Mouse (Mus musculus) kidney, postnatal 0 days (tissue): ENCODE measurements at regions not wholly inside any gene's neighbourhood (a gene's known extent, or its start where the extent isn't known, plus 50 kb on each side); places are given as distances from the start of the nearest gene placed in this dataset.

Source experiments
- ATAC-seq: fragments of 200-750 bp; cut with Nextera tagmentation; replicated peaks from 2 replicates; pipeline ENCODE4 v1.8.0; 2017; ENCODE audit warnings: low read depth, moderate number of reproducible peaks, moderate TSS enrichment, moderate library complexity; ENCODE audit not compliant: low FRiP score
- DNase-seq: peaks from one replicate; pipeline ENCODE4 v3.0.0-alpha.2; 2016; ENCODE audit warnings: low spot score
- H3K27ac ChIP-seq: fragments of 300-500 bp; sonication (generic); 2 replicates; pipeline ENCODE4 v1.5.1; 2014; ENCODE audit warnings: mild to moderate bottlenecking
- H3K27me3 ChIP-seq: fragments of 300-500 bp; sonication (generic); 2 replicates; pipeline ENCODE4 v1.6.1; 2014; ENCODE audit warnings: low read length, mixed read lengths; ENCODE audit not compliant: insufficient read depth
- H3K36me3 ChIP-seq: fragments of 300-500 bp; sonication (generic); 2 replicates; pipeline ENCODE4 v1.6.1; 2014; ENCODE audit warnings: low read length, mixed read lengths; ENCODE audit not compliant: insufficient read depth
- H3K4me1 ChIP-seq: fragments of 300-500 bp; sonication (generic); replicated peaks from 2 replicates; pipeline ENCODE4 v1.6.1; 2014; ENCODE audit warnings: antibody characterized with exemption, low read length, mixed read lengths; ENCODE audit not compliant: insufficient read depth
- H3K4me2 ChIP-seq: fragments of 300-500 bp; sonication (generic); 2 replicates; pipeline ENCODE4 v1.6.1; 2014; ENCODE audit warnings: mild to moderate bottlenecking, low read length, moderate library complexity, mixed read lengths
- H3K4me3 ChIP-seq: fragments of 300-500 bp; sonication (generic); replicated peaks from 2 replicates; pipeline ENCODE4 v1.5.1; 2014; ENCODE audit warnings: low read depth, low read length
- H3K9ac ChIP-seq: fragments of 300-500 bp; sonication (generic); 2 replicates; pipeline ENCODE4 v1.6.1; 2014; ENCODE audit warnings: low read depth, low read length
- H3K9me3 ChIP-seq: fragments of 300-500 bp; sonication (generic); replicated peaks from 2 replicates; pipeline ENCODE4 v1.6.1; 2016; ENCODE audit warnings: low read length, inconsistent platforms, mixed read lengths
- CTCF ChIP-seq: IDR thresholded peaks from 2 replicates; pipeline ENCODE4 v1.5.1; 2016; ENCODE audit warnings: antibody characterized with exemption, low read depth, mild to moderate bottlenecking, moderate library complexity
- WGBS: fragments of 180-500 bp; shearing (Covaris S2); extraction: QIAGEN DNeasy Blood & Tissue Kit; methylation state at CpG from one replicate; pipeline ENCODE4 v1.1.7; 2014; 5-methylcytosine and 5-hydroxymethylcytosine counted together

- ATAC-seq (no peak), DNase-seq (no peak)
- Histone ChIP-seq H3K4me1 (no peaks in the 10 kb centered on the region), H3K27ac (no peak overlapping the region), H3K9ac (no peak overlapping the region), H3K36me3 (no peaks in the 10 kb centered on the region), H3K9me3 (no peaks in the 10 kb centered on the region), H3K4me2 (no peak overlapping the region), H3K27me3 (no peaks in the 10 kb centered on the region), H3K4me3 (no peak overlapping the region)
- no peak for TF ChIP-seq CTCF
- WGBS: 76% methylated on average over 2 of the region's 2 CpGs
Measured at GRCm38 (mm10) chr3:120920351-120920750, 251.1 kb downstream of the Rwdd3 start.

- TF ChIP-seq CTCF: no peak
- H3K4me1 ChIP-seq: no peaks in the 10 kb centered on the region
- no peak overlapping the region for H3K27ac ChIP-seq
- H3K27me3 ChIP-seq: no peaks in the 10 kb centered on the region
- no peak overlapping the region for H3K4me3 ChIP-seq
- WGBS: 83% methylated on average over 5 of the region's 5 CpGs
- no peak overlapping the region for H3K4me2 ChIP-seq
- H3K9ac ChIP-seq: no peak overlapping the region
- DNase-seq (no peak), ATAC-seq (no peak)
- H3K9me3 ChIP-seq: no peaks in the 10 kb centered on the region
- H3K36me3 ChIP-seq: no peaks in the 10 kb centered on the region
Measured at GRCm38 (mm10) chr3:120898931-120899330, 272.6 kb downstream of the Rwdd3 start.

- H3K36me3 ChIP-seq: no peaks in the 10 kb centered on the region
- TF ChIP-seq CTCF: no peak
- no peaks in the 10 kb centered on the region for H3K4me1 ChIP-seq
- H3K4me2 ChIP-seq: no peak overlapping the region
- H3K27ac ChIP-seq: no peak overlapping the region
- WGBS: 77% methylated on average over 9 of the region's 9 CpGs
- no peak for ATAC-seq
- H3K9ac ChIP-seq: no peak overlapping the region
- H3K9me3 ChIP-seq: no peaks in the 10 kb centered on the region
- H3K27me3 ChIP-seq: no peaks in the 10 kb centered on the region
- DNase-seq: no peak
- no peak overlapping the region for H3K4me3 ChIP-seq
Measured at GRCm38 (mm10) chr3:120898258-120898657, 273.2 kb downstream of the Rwdd3 start.

GRCm38 (mm10) chr3:120897758-120898157 is 273.7 kb downstream of the Rwdd3 start:
- no peak for TF ChIP-seq CTCF
- no peak for ATAC-seq
- 89% methylated on average over 9 of the region's 9 CpGs for WGBS

GRCm38 (mm10) chr3:120897221-120897620 is 274.3 kb downstream of the Rwdd3 start:
- ATAC-seq (no peak), DNase-seq (no peak)
- H3K36me3 ChIP-seq: no peaks in the 10 kb centered on the region

More at GRCm38 (mm10) chr3:120897758-120898157, 273.7 kb downstream of the Rwdd3 start:
- Histone ChIP-seq H3K9me3 (no peaks in the 10 kb centered on the region), H3K4me1 (no peaks in the 10 kb centered on the region), H3K27ac (no peak overlapping the region), H3K36me3 (no peaks in the 10 kb centered on the region), H3K9ac (no peak overlapping the region), H3K4me2 (no peak overlapping the region), H3K27me3 (no peaks in the 10 kb centered on the region), H3K4me3 (no peak overlapping the region)
- no peak for DNase-seq

GRCm38 (mm10) chr3:120886063-120886841 is 285.2 kb downstream of the Rwdd3 start:
- DNase-seq (no peak), ATAC-seq (no peak)
- H3K4me2 ChIP-seq: no peak overlapping the region

More at GRCm38 (mm10) chr3:120897221-120897620, 274.3 kb downstream of the Rwdd3 start:
- H3K27me3 ChIP-seq: no peaks in the 10 kb centered on the region
- H3K4me3 ChIP-seq: no peak overlapping the region
- no peak overlapping the region for H3K27ac ChIP-seq
- no peak overlapping the region for H3K4me2 ChIP-seq
- no peaks in the 10 kb centered on the region for H3K9me3 ChIP-seq
- no peak for TF ChIP-seq CTCF
- 93% methylated on average over 12 of the region's 12 CpGs for WGBS
- no peak overlapping the region for H3K9ac ChIP-seq
- H3K4me1 ChIP-seq: no peaks in the 10 kb centered on the region

GRCm38 (mm10) chr3:120885401-120885800 is 286.1 kb downstream of the Rwdd3 start:
- ATAC-seq (no peak), DNase-seq (no peak)

More at GRCm38 (mm10) chr3:120886063-120886841, 285.2 kb downstream of the Rwdd3 start:
- TF ChIP-seq CTCF: no peak
- Histone ChIP-seq H3K4me3 (no peak overlapping the region), H3K9me3 (no peaks in the 10 kb centered on the region), H3K36me3 (no peaks in the 10 kb centered on the region), H3K4me1 (no peaks in the 10 kb centered on the region), H3K27me3 (no peaks in the 10 kb centered on the region), H3K27ac (no peak overlapping the region), H3K9ac (no peak overlapping the region)
- WGBS: 51% methylated on average over 20 of the region's 20 CpGs

More at GRCm38 (mm10) chr3:120885401-120885800, 286.1 kb downstream of the Rwdd3 start:
- Histone ChIP-seq H3K9me3 (no peaks in the 10 kb centered on the region), H3K27me3 (no peaks in the 10 kb centered on the region), H3K4me1 (no peaks in the 10 kb centered on the region), H3K4me3 (no peak overlapping the region), H3K27ac (no peak overlapping the region), H3K4me2 (no peak overlapping the region), H3K9ac (no peak overlapping the region), H3K36me3 (no peaks in the 10 kb centered on the region)
- no peak for TF ChIP-seq CTCF
- 88% methylated on average over 5 of the region's 5 CpGs for WGBS
